Mouse (Mus musculus) cortical plate, adult 2 months (tissue): ENCODE results near the gene Pank1.

Source experiments
- CTCF ChIP-seq: fragments of 200-500 bp; IDR thresholded peaks from 2 replicates; pipeline ENCODE4 v1.5.1; 2011; ENCODE audit warnings: mild to moderate bottlenecking, control low read depth, low read length; ENCODE audit not compliant: insufficient read depth; ENCODE audit errors: extremely low read depth
- POLR2A ChIP-seq: fragments of 200-500 bp; IDR thresholded peaks from 2 replicates; pipeline ENCODE4 v1.6.1; 2011; ENCODE audit warnings: mild to moderate bottlenecking, low read length, control low read depth; ENCODE audit not compliant: insufficient read depth; ENCODE audit errors: extremely low read depth

DNA sequence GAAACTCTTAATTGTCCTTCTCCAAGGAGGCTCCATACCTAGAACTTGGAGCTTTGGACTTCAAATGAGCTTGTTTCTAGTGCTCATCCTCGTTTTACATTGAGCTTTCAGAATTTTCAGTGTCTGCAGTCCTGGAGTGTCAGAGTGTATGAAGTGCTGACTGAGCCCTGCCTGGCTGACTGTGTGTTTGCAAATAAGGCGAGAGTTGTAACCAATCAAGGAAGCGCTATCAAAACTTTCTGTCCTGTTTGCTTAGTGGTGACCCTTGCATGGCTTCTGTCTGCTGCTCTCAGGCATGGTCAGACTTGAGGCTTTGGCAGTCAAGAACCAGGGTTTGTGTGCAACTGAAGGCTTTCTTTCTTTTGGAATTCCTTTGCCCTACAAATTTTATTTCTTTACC lies 11.7 kb upstream of the Pank1 start:
- TF ChIP-seq CTCF, result no peak
- TF ChIP-seq POLR2A, result no peak
